ENCODE assay signal across 10 mouse cellular contexts in the genomic region with DNA sequence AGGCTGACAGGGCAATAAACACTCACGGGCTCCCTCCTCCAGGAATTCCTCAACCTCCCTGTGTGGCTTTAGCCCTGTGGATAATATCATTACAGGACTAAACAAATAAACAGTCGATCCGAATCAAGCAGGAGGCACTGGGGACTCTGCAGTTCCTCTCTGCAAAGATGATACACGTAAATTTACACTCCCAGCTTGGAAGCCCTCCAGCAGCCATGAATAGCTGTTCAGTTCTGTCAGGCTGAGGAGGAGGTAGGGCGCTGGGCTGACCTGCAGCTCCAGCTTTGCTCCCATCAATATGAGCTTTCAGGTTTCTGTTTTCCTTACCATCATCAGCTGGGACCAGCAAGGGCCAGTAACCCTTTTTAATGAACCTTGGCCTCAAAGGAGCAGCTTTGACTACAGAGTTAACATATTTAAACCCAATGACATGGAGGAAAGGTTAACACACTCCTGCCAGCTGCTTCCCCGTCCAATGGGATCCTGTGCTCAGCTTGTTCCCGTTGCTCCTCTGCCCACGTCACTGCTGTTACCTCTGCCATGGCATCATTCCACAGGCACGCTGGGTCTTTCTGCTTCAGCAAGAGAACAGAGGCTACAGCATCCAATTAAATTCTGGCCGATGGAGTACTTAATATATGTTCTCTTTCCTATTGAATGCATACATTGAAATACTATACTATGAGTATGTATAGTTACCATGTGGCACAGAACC. TPM values are rescaled to one million over a fixed set of nuclear protein-coding genes. Genes with fewer than 3 reads are reported as not detected.
DNase-seq lines count a peak whose midpoint lies in the region; ATAC-seq and TF ChIP-seq lines count a peak whose summit lies in the region.
"Had no signal": no experiment of that assay in that cellular context is flagged by ENCODE, and none has a peak within 500 bp of the region (broad histone marks: within the 10 kb centered on the region; RNA-seq: fewer than 3 reads in every experiment).

No protein-coding gene starts in this region.

- H3K4me3 ChIP-seq in heart, embryonic 11.5 days (ENCODE audit: low read depth, low read length), result no peak overlapping the region
- H3K4me3 ChIP-seq in midbrain, embryonic 14.5 days (replicated peaks; ENCODE audit: low read depth, low read length), result no peak overlapping the region
- H3K4me3 ChIP-seq in midbrain, embryonic 13.5 days (replicated peaks), result no peak overlapping the region
- no peak overlapping the region for H3K4me3 ChIP-seq in kidney, postnatal 0 days (replicated peaks; ENCODE audit: low read depth, low read length)
- no peak overlapping the region for H3K4me3 ChIP-seq in neural tube, embryonic 11.5 days (ENCODE audit: low read depth, low read length)
- H3K4me3 ChIP-seq: megakaryocyte, embryonic 14.5 days had no signal

- DNase-seq in heart, adult 11 months, result peak; percentile 81
- peak; percentile 39 for DNase-seq in midbrain, embryonic 14.5 days
- DNase-seq in kidney, postnatal 0 days (ENCODE audit: low spot score), result peak; percentile 69
- peak; percentile 18 for DNase-seq in neural tube, embryonic 11.5 days (ENCODE audit: low spot score)
- DNase-seq in thymus, postnatal 4 days, result no peak
- no peak for DNase-seq in thymus, postnatal 25 days
- DNase-seq: liver had no signal

- H3K4me1 ChIP-seq in heart, embryonic 11.5 days (ENCODE audit: control insufficient read depth, insufficient read depth, low read length), result peaks cover 6% of the 10 kb centered on the region
- H3K4me1 ChIP-seq in midbrain, embryonic 14.5 days (ENCODE audit: control insufficient read depth, insufficient read depth, low read length), result peaks cover 7% of the 10 kb centered on the region; the same call in 1 of the 2 replicates
- peaks cover 14% of the 10 kb centered on the region for H3K4me1 ChIP-seq in midbrain, embryonic 13.5 days (replicated peaks)
- H3K4me1 ChIP-seq in kidney, postnatal 0 days (replicated peaks; ENCODE audit: insufficient read depth, low read length), result peaks cover 5% of the 10 kb centered on the region; the same call in 1 of the 2 replicates
- H3K4me1 ChIP-seq in neural tube, embryonic 11.5 days (ENCODE audit: control insufficient read depth, insufficient read depth, low read length), result no peaks in the 10 kb centered on the region

- H3K36me3 ChIP-seq in heart, embryonic 11.5 days (ENCODE audit: control insufficient read depth, insufficient read depth, low read length), result no peaks in the 10 kb centered on the region
- no peaks in the 10 kb centered on the region for H3K36me3 ChIP-seq in midbrain, embryonic 14.5 days (ENCODE audit: control insufficient read depth, insufficient read depth, low read length)
- no peaks in the 10 kb centered on the region for H3K36me3 ChIP-seq in midbrain, embryonic 13.5 days
- H3K36me3 ChIP-seq in kidney, postnatal 0 days (ENCODE audit: insufficient read depth, low read length), result no peaks in the 10 kb centered on the region
- no peaks in the 10 kb centered on the region for H3K36me3 ChIP-seq in neural tube, embryonic 11.5 days (ENCODE audit: control insufficient read depth, insufficient read depth, low read length)

- H3K9ac ChIP-seq in heart, embryonic 11.5 days (ENCODE audit: low read depth, low read length), result no peak overlapping the region
- H3K9ac ChIP-seq in midbrain, embryonic 14.5 days (replicated peaks; ENCODE audit: low read length), result no peak overlapping the region
- H3K9ac ChIP-seq in midbrain, embryonic 13.5 days (replicated peaks), result no peak overlapping the region
- H3K9ac ChIP-seq in kidney, postnatal 0 days (ENCODE audit: low read depth, low read length), result no peak overlapping the region
- no peak overlapping the region for H3K9ac ChIP-seq in neural tube, embryonic 11.5 days (ENCODE audit: low read length)

- H3K27ac ChIP-seq in heart, embryonic 11.5 days (ENCODE audit: low read depth, low read length), result no peak overlapping the region
- H3K27ac ChIP-seq in midbrain, embryonic 14.5 days (replicated peaks; ENCODE audit: low read depth, low read length), result no peak overlapping the region
- no peak overlapping the region for H3K27ac ChIP-seq in midbrain, embryonic 13.5 days
- H3K27ac ChIP-seq in kidney, postnatal 0 days, result no peak overlapping the region; the same call in 1 of the 2 replicates
- no peak overlapping the region for H3K27ac ChIP-seq in neural tube, embryonic 11.5 days (ENCODE audit: low read depth, low read length)

- 23% methylated on average over 10 of the region's 10 CpGs for WGBS in heart, embryonic 11.5 days (ENCODE audit: insufficient replicate concordance)
- WGBS in midbrain, embryonic 14.5 days, result 32% methylated on average over 10 of the region's 10 CpGs
- WGBS in midbrain, embryonic 13.5 days, result 34% methylated on average over 10 of the region's 10 CpGs
- 13% methylated on average over 10 of the region's 10 CpGs for WGBS in kidney, postnatal 0 days
- 22% methylated on average over 10 of the region's 10 CpGs for WGBS in neural tube, embryonic 11.5 days

- no peak for ATAC-seq in heart, embryonic 11.5 days (replicated peaks; ENCODE audit: insufficient number of reproducible peaks, low FRiP score, low TSS enrichment)
- ATAC-seq in midbrain, embryonic 14.5 days (ENCODE audit: low FRiP score, low TSS enrichment), result no peak
- ATAC-seq in midbrain, embryonic 13.5 days, result no peak
- peak; percentile 11; the same call in 1 of the 2 replicates for ATAC-seq in kidney, postnatal 0 days (replicated peaks; ENCODE audit: low FRiP score, low read depth)
- ATAC-seq in neural tube, embryonic 11.5 days (ENCODE audit: insufficient read depth, low FRiP score, low TSS enrichment), result no peak

- peaks cover 53% of the 10 kb centered on the region for H3K27me3 ChIP-seq in heart, embryonic 11.5 days (ENCODE audit: control insufficient read depth, insufficient read depth, low read length)
- H3K27me3 ChIP-seq in midbrain, embryonic 14.5 days (ENCODE audit: control insufficient read depth, insufficient read depth, low read length), result peaks cover 62% of the 10 kb centered on the region
- H3K27me3 ChIP-seq in midbrain, embryonic 13.5 days, result peaks cover 71% of the 10 kb centered on the region
- peaks cover 10% of the 10 kb centered on the region for H3K27me3 ChIP-seq in kidney, postnatal 0 days (ENCODE audit: insufficient read depth, low read length)
- H3K27me3 ChIP-seq in neural tube, embryonic 11.5 days (ENCODE audit: control insufficient read depth, insufficient read depth, low read length), result peaks cover 44% of the 10 kb centered on the region

- no peaks in the 10 kb centered on the region for H3K9me3 ChIP-seq in heart, embryonic 11.5 days (replicated peaks; ENCODE audit: control insufficient read depth, low read length)
- H3K9me3 ChIP-seq in midbrain, embryonic 14.5 days (ENCODE audit: control insufficient read depth, low read length), result no peaks in the 10 kb centered on the region
- H3K9me3 ChIP-seq in midbrain, embryonic 13.5 days, result no peaks in the 10 kb centered on the region
- H3K9me3 ChIP-seq in kidney, postnatal 0 days (replicated peaks; ENCODE audit: low read length), result no peaks in the 10 kb centered on the region
- H3K9me3 ChIP-seq in neural tube, embryonic 11.5 days (ENCODE audit: control insufficient read depth, low read length), result no peaks in the 10 kb centered on the region

- TF ChIP-seq CTCF in kidney, postnatal 0 days (IDR thresholded peaks at IDR 0.05; ENCODE audit: low read depth), result no peak

- H3K4me2 ChIP-seq in heart, embryonic 11.5 days, result no peak overlapping the region; the same call in 1 of the 2 replicates
- H3K4me2 ChIP-seq in midbrain, embryonic 14.5 days (ENCODE audit: low read length), result no peak overlapping the region
- H3K4me2 ChIP-seq in midbrain, embryonic 13.5 days (replicated peaks), result no peak overlapping the region
- no peak overlapping the region for H3K4me2 ChIP-seq in kidney, postnatal 0 days (ENCODE audit: low read length)
- no peak overlapping the region for H3K4me2 ChIP-seq in neural tube, embryonic 11.5 days (ENCODE audit: low read depth)

RNA-seq across cellular contexts. Expression of gene Foxd1, which starts 39.5 kb away (rescaled TPM):
- polyA plus RNA-seq in heart, embryonic 11.5 days (2014; fragmentation: Nextera tagmentation; extraction: Ambion mirVana), result 0.13 and 0.20 TPM in 2 replicates
- 0.12 and 0.54 TPM in 2 replicates for polyA plus RNA-seq in midbrain, embryonic 14.5 days (2014; fragmentation: Nextera tagmentation; extraction: Ambion mirVana)
- polyA plus RNA-seq in midbrain, embryonic 13.5 days (2015; fragmentation: Nextera tagmentation; extraction: Ambion mirVana), result 0.80 and 0.86 TPM in 2 replicates
- 2.4 and 3.4 TPM in 2 replicates for polyA plus RNA-seq in kidney, postnatal 0 days (2015; fragmentation: Nextera tagmentation; extraction: Ambion mirVana)
- 5.5 and 7.2 TPM in 2 replicates for polyA plus RNA-seq in neural tube, embryonic 11.5 days (2014; fragmentation: Nextera tagmentation; extraction: Ambion mirVana)

Comparison
In these comparisons a context has a peak if more than half of its experiments do, and no peak if none do; other contexts are left out.
1. DNase-seq: peak in heart, adult 11 months (single experiment), midbrain, embryonic 14.5 days (single experiment), kidney, postnatal 0 days (single experiment) and neural tube, embryonic 11.5 days (single experiment); none in thymus, postnatal 4 days (single experiment) and thymus, postnatal 25 days (single experiment).